Mouse (Mus musculus) limb, embryonic 14.5 days (tissue): ENCODE measurements around the gene Rhbdl1. TPM values are rescaled to one million over a fixed set of nuclear protein-coding genes. Genes with fewer than 3 reads are reported as not detected.

Experiments
- ATAC-seq: fragments of 200-750 bp; cut with Nextera tagmentation; 2 replicates; pipeline ENCODE4 v1.8.0; 2017; ENCODE audit warnings: low read depth, moderate number of reproducible peaks, moderate TSS enrichment; ENCODE audit not compliant: low FRiP score
- DNase-seq: peaks from one replicate; pipeline ENCODE4 v3.0.0-alpha.2; 2015; ENCODE audit warnings: low spot score
- H3K27ac ChIP-seq: fragments of 300-500 bp; sonication (generic); replicated peaks from 2 replicates; pipeline ENCODE4 v1.5.1; 2014; ENCODE audit warnings: low read depth, mild to moderate bottlenecking, low read length, moderate library complexity, mixed read lengths
- H3K27me3 ChIP-seq: fragments of 300-500 bp; sonication (generic); 2 replicates; pipeline ENCODE4 v1.6.1; 2014; ENCODE audit warnings: low read length, mixed read lengths; ENCODE audit not compliant: control insufficient read depth, insufficient read depth
- H3K36me3 ChIP-seq: fragments of 300-500 bp; sonication (generic); 2 replicates; pipeline ENCODE4 v1.6.1; 2014; ENCODE audit warnings: mild to moderate bottlenecking, low read length, moderate library complexity, mixed read lengths; ENCODE audit not compliant: control insufficient read depth, insufficient read depth
- H3K4me1 ChIP-seq: fragments of 300-500 bp; sonication (generic); 2 replicates; pipeline ENCODE4 v1.6.1; 2014; ENCODE audit warnings: antibody characterized with exemption, low read length, mixed read lengths; ENCODE audit not compliant: control insufficient read depth, insufficient read depth
- H3K4me2 ChIP-seq: fragments of 300-500 bp; sonication (generic); replicated peaks from 2 replicates; pipeline ENCODE4 v1.6.1; 2014; ENCODE audit warnings: low read depth, mild to moderate bottlenecking, low read length, moderate library complexity; ENCODE audit not compliant: severe bottlenecking
- H3K4me3 ChIP-seq: fragments of 300-500 bp; sonication (generic); replicated peaks from 2 replicates; pipeline ENCODE4 v1.5.1; 2014; ENCODE audit warnings: low read length
- H3K9ac ChIP-seq: fragments of 300-500 bp; sonication (generic); 2 replicates; pipeline ENCODE4 v1.6.1; 2014; ENCODE audit warnings: mild to moderate bottlenecking, low read depth, low read length, moderate library complexity; ENCODE audit not compliant: severe bottlenecking
- H3K9me3 ChIP-seq: fragments of 300-500 bp; sonication (generic); 2 replicates; pipeline ENCODE4 v1.6.1; 2016; ENCODE audit warnings: low read length; ENCODE audit not compliant: control insufficient read depth
- POLR2A ChIP-seq: fragments of 200-500 bp; IDR thresholded peaks from 2 replicates; pipeline ENCODE4 v1.8.0; 2012; ENCODE audit warnings: inconsistent platforms, mild to moderate bottlenecking, moderate library complexity, borderline replicate concordance; ENCODE audit not compliant: insufficient read depth, insufficient read length; ENCODE audit errors: extremely low read depth
- WGBS: fragments of 180-500 bp; shearing (Covaris S2); extraction: QIAGEN DNeasy Blood & Tissue Kit; methylation state at CpG from one replicate; pipeline ENCODE4 v1.1.7; 2014; 5-methylcytosine and 5-hydroxymethylcytosine counted together
- polyA plus RNA-seq, 2 experiments: library from polyadenylated mRNA; depleted of rRNA in 1 of 2; stranded (reverse) in 1 of 2; unstranded in 1 of 2; fragments of >200 nt; fragmentation: Nextera tagmentation in 1 of 2; extraction: Ambion mirVana in 1 of 2; gene quantifications; 2 replicates each; pipeline versions ENCODE4 v1.2.1 to v1.2.3; 2012 to 2014

The Rhbdl1 gene
- polyA plus RNA-seq, 2 experiments = 2.3 to 11.7 TPM

- peak overlapping the region; percentile 82 for H3K9ac ChIP-seq
- H3K4me2 ChIP-seq = peak overlapping the region; percentile 63
- no peak for DNase-seq
- H3K4me3 ChIP-seq = peak overlapping the region; percentile 90
- peak overlapping the region; percentile 71 for H3K27ac ChIP-seq
- ATAC-seq = 0 out of 2 replicates have a peak, but pooled peaks have one; percentile 0
- peaks cover 60% of the 10 kb centered on the region for H3K36me3 ChIP-seq
- no peaks in the 10 kb centered on the region for H3K9me3 ChIP-seq
- H3K27me3 ChIP-seq = no peaks in the 10 kb centered on the region
- TF ChIP-seq POLR2A = no peak
- 4% methylated on average over 33 of the region's 38 CpGs for WGBS
- H3K4me1 ChIP-seq = peaks cover 10% of the 10 kb centered on the region; the same call in 1 of the 2 replicates
Measured at GRCm38 (mm10) chr17:25843636-25844395, 6.7 kb upstream of the Rhbdl1 start.

DNA sequence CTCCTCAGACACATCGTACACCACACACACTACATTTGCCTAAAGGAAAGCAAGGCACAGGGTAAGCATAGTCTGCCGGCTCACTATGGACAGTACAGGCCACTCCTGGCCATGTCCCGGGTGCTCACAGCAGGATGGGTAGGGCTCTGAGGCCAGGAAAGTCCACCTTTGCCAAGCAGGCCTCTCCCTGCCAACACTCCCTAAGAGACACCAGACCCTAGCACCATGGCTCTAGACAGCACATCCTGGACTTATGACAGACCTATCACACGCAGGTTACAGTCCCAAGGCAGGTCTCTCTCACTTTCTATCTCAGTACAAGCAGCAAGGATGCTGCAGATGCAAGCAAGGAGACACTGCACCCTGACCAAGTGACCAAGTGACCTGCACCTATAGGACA, 6.0 kb upstream of the Rhbdl1 start:
- H3K36me3 ChIP-seq = peaks cover 57% of the 10 kb centered on the region
- no peak for DNase-seq
- peak overlapping the region; percentile 90 for H3K4me3 ChIP-seq
- no peak for TF ChIP-seq POLR2A
- H3K9ac ChIP-seq = peak overlapping the region; percentile 82
- H3K27ac ChIP-seq = no peak overlapping the region
- no peak for ATAC-seq
- H3K9me3 ChIP-seq = no peaks in the 10 kb centered on the region
- H3K4me2 ChIP-seq = peak overlapping the region; percentile 63
- no peaks in the 10 kb centered on the region for H3K27me3 ChIP-seq
- H3K4me1 ChIP-seq = peaks cover 10% of the 10 kb centered on the region; the same call in 1 of the 2 replicates
- 93% methylated on average over 4 of the region's 4 CpGs for WGBS

DNA sequence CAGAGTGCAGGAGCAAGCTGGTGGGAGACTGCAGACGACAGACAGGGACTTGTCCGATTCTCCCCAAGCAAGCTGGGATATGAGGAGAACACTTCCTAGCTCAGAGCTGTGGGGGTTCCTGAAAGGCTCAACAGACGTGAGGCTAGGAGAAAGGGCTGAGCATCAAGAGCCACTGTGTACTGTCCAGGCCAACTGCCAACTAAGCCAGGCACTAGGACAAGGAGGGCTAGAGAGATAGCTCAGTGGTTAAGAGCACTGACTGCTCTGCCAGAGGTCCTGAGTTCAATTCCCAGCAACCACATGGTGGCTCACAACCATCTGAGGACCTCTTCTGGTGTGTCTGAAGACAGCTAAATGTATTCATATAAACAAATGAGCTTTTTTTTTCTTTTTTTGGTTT, 5.4 kb upstream of the Rhbdl1 start:
- 85% methylated on average over 3 of the region's 3 CpGs for WGBS
- no peak for TF ChIP-seq POLR2A
- H3K4me3 ChIP-seq = no peak overlapping the region
- H3K4me1 ChIP-seq = peaks cover 10% of the 10 kb centered on the region; the same call in 1 of the 2 replicates
- no peaks in the 10 kb centered on the region for H3K27me3 ChIP-seq
- H3K27ac ChIP-seq = no peak overlapping the region
- no peak for ATAC-seq
- no peak overlapping the region for H3K4me2 ChIP-seq
- H3K36me3 ChIP-seq = peaks cover 58% of the 10 kb centered on the region
- DNase-seq = no peak
- no peak overlapping the region for H3K9ac ChIP-seq
- H3K9me3 ChIP-seq = no peaks in the 10 kb centered on the region

- no peak within 1 kb of the TSS for H3K9ac ChIP-seq
- 95% methylated on average over 22 of the region's 22 CpGs for WGBS
- no peak for TF ChIP-seq POLR2A
- no peak within 1 kb of the TSS for H3K27ac ChIP-seq
- no peak within 1 kb of the TSS for H3K4me3 ChIP-seq
- no peaks in the 10 kb centered on the region for H3K9me3 ChIP-seq
- DNase-seq (no peak), ATAC-seq (no peak)
- no peak within 1 kb of the TSS for H3K4me2 ChIP-seq
- H3K27me3 ChIP-seq = no peaks in the 10 kb centered on the region
- H3K36me3 ChIP-seq = peaks cover 54% of the 10 kb centered on the region
- H3K4me1 ChIP-seq = peaks cover 21% of the 10 kb centered on the region; the same call in 1 of the 2 replicates
Measured at GRCm38 (mm10) chr17:25841117-25841880, 4.2 kb upstream of the Rhbdl1 start, which contains the start of gene Gm20683. Gene Gm20683 (minus strand): TSS chr17:25841763.

DNA sequence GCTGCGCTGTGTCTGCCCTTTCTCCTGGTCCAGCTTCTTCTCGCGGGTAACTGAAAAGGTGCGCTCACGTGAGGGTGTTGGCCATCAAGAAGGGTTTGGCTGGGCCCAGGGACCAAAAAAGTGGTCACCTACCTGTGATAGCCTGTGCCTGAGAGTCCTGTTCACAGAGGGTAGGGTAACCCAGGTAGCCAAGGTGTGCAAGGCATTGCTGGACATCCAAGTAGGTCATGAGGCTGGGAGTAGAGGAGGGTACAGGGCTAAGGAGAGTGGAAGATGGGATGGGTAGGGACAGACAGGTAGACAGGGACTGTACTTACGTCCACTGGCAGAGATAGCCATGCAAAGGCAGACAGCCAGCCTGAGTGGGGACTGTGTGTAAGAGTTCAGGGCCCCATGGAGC, 3.4 kb upstream of the Rhbdl1 start:
- no peak overlapping the region for H3K4me3 ChIP-seq
- 94% methylated on average over 6 of the region's 6 CpGs for WGBS
- no peaks in the 10 kb centered on the region for H3K27me3 ChIP-seq
- TF ChIP-seq POLR2A = no peak
- no peak overlapping the region for H3K9ac ChIP-seq
- H3K27ac ChIP-seq = no peak overlapping the region
- DNase-seq (no peak), ATAC-seq (no peak)
- peaks cover 50% of the 10 kb centered on the region for H3K36me3 ChIP-seq
- H3K4me1 ChIP-seq = peaks cover 28% of the 10 kb centered on the region; the same call in 1 of the 2 replicates
- no peak overlapping the region for H3K4me2 ChIP-seq
- H3K9me3 ChIP-seq = no peaks in the 10 kb centered on the region
